Mouse (Mus musculus) heart, postnatal 0 days (tissue): ENCODE results near the gene Snap47.

ENCODE experiments used
- CTCF ChIP-seq: IDR thresholded peaks from 2 replicates; pipeline ENCODE4 v1.5.1; 2016; ENCODE audit warnings: antibody characterized with exemption, control low read depth, low read depth
- EP300 ChIP-seq: IDR thresholded peaks from 2 replicates; pipeline ENCODE4 v1.6.1; 2016; ENCODE audit warnings: antibody characterized with exemption, low read depth

DNA sequence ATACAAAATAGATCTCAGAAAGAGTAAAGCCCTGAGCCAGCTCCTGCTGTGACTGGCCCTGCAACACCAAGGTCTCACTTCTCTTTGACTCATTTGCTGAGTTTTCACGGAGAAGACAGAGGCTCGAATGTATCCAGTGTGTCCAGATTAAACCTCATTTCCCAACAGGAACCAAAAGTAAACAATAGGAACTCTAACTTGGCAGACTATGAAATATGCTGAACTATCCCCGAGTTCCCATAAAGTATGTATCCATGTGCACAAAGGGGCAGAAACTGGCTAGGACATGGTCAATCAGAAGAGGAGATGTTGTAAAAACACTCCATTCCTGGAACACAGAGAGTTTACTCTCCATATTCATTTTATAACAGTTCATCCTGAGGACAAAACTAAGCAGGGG is 18.7 kb downstream of the Snap47 start:
- TF ChIP-seq CTCF (no peak), EP300 (no peak)
